Mouse (Mus musculus) liver, embryonic 11.5 days (tissue): ENCODE data around the gene Ilk. TPM values are rescaled to one million over a fixed set of nuclear protein-coding genes. Genes with fewer than 3 reads are reported as not detected.

Source experiments
- ATAC-seq: fragments of 200-750 bp; cut with Nextera tagmentation; replicated peaks from 2 replicates; pipeline ENCODE4 v1.8.0; 2017; ENCODE audit warnings: moderate number of reproducible peaks, mild to moderate bottlenecking, moderate TSS enrichment, moderate library complexity; ENCODE audit not compliant: low FRiP score
- DNase-seq: peaks from one replicate; pipeline ENCODE4 v3.0.0-alpha.2; 2017; ENCODE audit warnings: low spot score
- H3K27ac ChIP-seq: fragments of 300-500 bp; sonication (generic); 2 replicates; pipeline ENCODE4 v1.5.1; 2014; ENCODE audit warnings: mild to moderate bottlenecking, low read depth, low read length, control low read depth
- H3K27me3 ChIP-seq: fragments of 300-500 bp; sonication (generic); replicated peaks from 2 replicates; pipeline ENCODE4 v1.6.1; 2014; ENCODE audit warnings: low read length, mixed read lengths; ENCODE audit not compliant: control insufficient read depth, insufficient read depth
- H3K36me3 ChIP-seq: fragments of 300-500 bp; sonication (generic); 2 replicates; pipeline ENCODE4 v1.6.1; 2014; ENCODE audit warnings: mild to moderate bottlenecking, low read length, moderate library complexity, mixed read lengths; ENCODE audit not compliant: control insufficient read depth, insufficient read depth
- H3K4me1 ChIP-seq: fragments of 300-500 bp; sonication (generic); replicated peaks from 2 replicates; pipeline ENCODE4 v1.6.1; 2014; ENCODE audit warnings: low read length, mixed read lengths; ENCODE audit not compliant: control insufficient read depth, insufficient read depth
- H3K4me2 ChIP-seq: fragments of 300-500 bp; sonication (generic); 2 replicates; pipeline ENCODE4 v1.6.1; 2014; ENCODE audit warnings: mild to moderate bottlenecking, control low read depth, moderate library complexity
- H3K4me3 ChIP-seq: fragments of 300-500 bp; sonication (generic); 2 replicates; pipeline ENCODE4 v1.5.1; 2014; ENCODE audit warnings: low read depth, low read length, control low read depth
- H3K9ac ChIP-seq: fragments of 300-500 bp; sonication (generic); 2 replicates; pipeline ENCODE4 v1.6.1; 2014; ENCODE audit warnings: low read depth, low read length, control low read depth
- H3K9me3 ChIP-seq: fragments of 300-500 bp; sonication (generic); 2 replicates; pipeline ENCODE4 v1.6.1; 2016; ENCODE audit warnings: low read length, inconsistent platforms, mixed read lengths; ENCODE audit not compliant: control insufficient read depth
- WGBS: fragments of 180-500 bp; shearing (Covaris S2); extraction: QIAGEN DNeasy Blood & Tissue Kit; methylation state at CpG from one replicate; pipeline ENCODE4 v1.1.7; 2014; 5-methylcytosine and 5-hydroxymethylcytosine counted together
- polyA plus RNA-seq: library from polyadenylated mRNA; unstranded; fragments of >200 nt; fragmentation: Nextera tagmentation; extraction: Ambion mirVana; gene quantifications from 2 replicates; pipeline ENCODE4 v1.2.1, GENCODE M21; 2014

The Ilk gene
- polyA plus RNA-seq, 1 experiment from 2014 or later, result 221 TPM

GRCm38 (mm10) chr7:105784556-105784955 lies 48.2 kb downstream of the Ilk start:
- no peak overlapping the region for H3K4me2 ChIP-seq
- H3K27me3 ChIP-seq, result peaks cover 41% of the 10 kb centered on the region
- no peaks in the 10 kb centered on the region for H3K4me1 ChIP-seq
- H3K4me3 ChIP-seq, result no peak overlapping the region
- H3K9ac ChIP-seq, result no peak overlapping the region
- H3K36me3 ChIP-seq, result no peaks in the 10 kb centered on the region
- no peak overlapping the region for H3K27ac ChIP-seq
- no peaks in the 10 kb centered on the region for H3K9me3 ChIP-seq
- DNase-seq (no peak), ATAC-seq (no peak)
- WGBS, result 28% methylated on average over 4 of the region's 4 CpGs

- ATAC-seq (peak; percentile 46), DNase-seq (no peak)
- Histone ChIP-seq H3K27me3 (peaks cover 41% of the 10 kb centered on the region), H3K27ac (no peak overlapping the region), H3K4me1 (no peaks in the 10 kb centered on the region), H3K4me2 (peak overlapping the region; percentile 62), H3K9ac (peak overlapping the region; percentile 68), H3K4me3 (peak overlapping the region; percentile 61), H3K9me3 (no peaks in the 10 kb centered on the region), H3K36me3 (no peaks in the 10 kb centered on the region)
- 13% methylated on average over 18 of the region's 20 CpGs for WGBS
Measured at GRCm38 (mm10) chr7:105786506-105787284, 50.3 kb downstream of the Ilk start.

- WGBS, result 2% methylated on average over 83 of the region's 97 CpGs
- H3K9me3 ChIP-seq, result no peaks in the 10 kb centered on the region
- ATAC-seq, result peak; percentile 40
- H3K9ac ChIP-seq, result peak within 1 kb of the TSS; percentile 68
- no peak for DNase-seq
- H3K4me3 ChIP-seq, result peak within 1 kb of the TSS; percentile 61
- H3K4me2 ChIP-seq, result peak within 1 kb of the TSS; percentile 62
- H3K4me1 ChIP-seq, result no peaks in the 10 kb centered on the region
- H3K27ac ChIP-seq, result no peak within 1 kb of the TSS
- H3K27me3 ChIP-seq, result peaks cover 44% of the 10 kb centered on the region
- H3K36me3 ChIP-seq, result no peaks in the 10 kb centered on the region
Measured at GRCm38 (mm10) chr7:105787285-105788140, 51.1 kb downstream of the Ilk start, which contains the start of gene Dchs1. TSS of gene Dchs1 (minus strand) at chr7:105787654.

GRCm38 (mm10) chr7:105791147-105791546 lies 54.8 kb downstream of the Ilk start:
- H3K9me3 ChIP-seq, result no peaks in the 10 kb centered on the region
- WGBS, result 84% methylated on average over 1 of the region's 1 CpGs
- DNase-seq, result no peak
- H3K9ac ChIP-seq, result no peak overlapping the region
- H3K27me3 ChIP-seq, result peaks cover 33% of the 10 kb centered on the region
- ATAC-seq, result no peak
- no peak overlapping the region for H3K27ac ChIP-seq
- no peaks in the 10 kb centered on the region for H3K36me3 ChIP-seq
- no peak overlapping the region for H3K4me3 ChIP-seq
- H3K4me2 ChIP-seq, result no peak overlapping the region
- no peaks in the 10 kb centered on the region for H3K4me1 ChIP-seq

Other genes starting within 250 kb of the Ilk start
- gene Smpd1, start 182.2 kb upstream of the Ilk start, polyA plus RNA-seq, result 33.6 and 40.8 TPM in 2 replicates
- gene Apbb1, start 154.9 kb upstream of the Ilk start, polyA plus RNA-seq, result 17.1 and 18.7 TPM in 2 replicates
- 66.3 TPM in 2 replicates for gene Hpx, start 136.5 kb upstream of the Ilk start, polyA plus RNA-seq
- 13.7 and 15.4 TPM in 2 replicates for gene Trim3, start 103.0 kb upstream of the Ilk start, polyA plus RNA-seq
- 222 and 242 TPM in 2 replicates for gene Timm10b, start 96.5 kb upstream of the Ilk start, polyA plus RNA-seq
- 42.7 and 50.1 TPM in 2 replicates for gene Arfip2, start 96.2 kb upstream of the Ilk start, polyA plus RNA-seq
- 15.8 and 30.1 TPM in 2 replicates for gene Gm45799, start 96.0 kb upstream of the Ilk start, polyA plus RNA-seq
- gene Dnhd1, start 85.8 kb upstream of the Ilk start, polyA plus RNA-seq, result 0.30 and 0.61 TPM in 2 replicates
- 42.3 and 52.3 TPM in 2 replicates for gene Rrp8, start 793 bp downstream of the Ilk start, polyA plus RNA-seq
- 229 and 244 TPM in 2 replicates for gene Taf10, start 7.8 kb downstream of the Ilk start, polyA plus RNA-seq
- gene Tpp1, start 15.6 kb downstream of the Ilk start, polyA plus RNA-seq, result 77.3 and 80.0 TPM in 2 replicates
- gene Dchs1, start 51.1 kb downstream of the Ilk start, polyA plus RNA-seq, result 5.0 and 5.8 TPM in 2 replicates
- gene Mrpl17, start 74.5 kb downstream of the Ilk start, polyA plus RNA-seq, result 432 and 453 TPM in 2 replicates
- 0.22 and 0.64 TPM in 2 replicates for gene Gm4070, start 217.4 kb downstream of the Ilk start, polyA plus RNA-seq